Mouse (Mus musculus) embryonic facial prominence, embryonic 15.5 days (tissue): ENCODE data around the gene Fam71e1. TPM values are rescaled to one million over a fixed set of nuclear protein-coding genes. Genes with fewer than 3 reads are reported as not detected.
A peak's percentile ranks its signal among the peaks of the same experiment; 100 is the strongest.

Experiments used
- ATAC-seq: fragments of 200-750 bp; cut with Nextera tagmentation; 2 replicates; pipeline ENCODE4 v1.8.0; 2017; ENCODE audit warnings: low read depth, moderate TSS enrichment; ENCODE audit not compliant: insufficient number of reproducible peaks, low FRiP score, low TSS enrichment
- H3K27ac ChIP-seq: fragments of 300-500 bp; sonication (generic); replicated peaks from 2 replicates; pipeline ENCODE4 v1.5.1; 2015; ENCODE audit warnings: mild to moderate bottlenecking, inconsistent platforms
- H3K27me3 ChIP-seq: fragments of 300-500 bp; sonication (generic); 2 replicates; pipeline ENCODE4 v1.6.1; 2015; ENCODE audit warnings: inconsistent platforms
- H3K36me3 ChIP-seq: fragments of 300-500 bp; sonication (generic); 2 replicates; pipeline ENCODE4 v1.6.1; 2015; ENCODE audit warnings: mild to moderate bottlenecking, inconsistent platforms
- H3K4me1 ChIP-seq: fragments of 300-500 bp; sonication (generic); 2 replicates; pipeline ENCODE4 v1.6.1; 2015; ENCODE audit warnings: inconsistent platforms
- H3K4me2 ChIP-seq: fragments of 300-500 bp; sonication (generic); replicated peaks from 2 replicates; pipeline ENCODE4 v1.6.1; 2015; ENCODE audit warnings: mild to moderate bottlenecking, inconsistent platforms
- H3K4me3 ChIP-seq: fragments of 300-500 bp; sonication (generic); replicated peaks from 2 replicates; pipeline ENCODE4 v1.5.1; 2015; ENCODE audit warnings: mild to moderate bottlenecking, inconsistent platforms
- H3K9ac ChIP-seq: fragments of 300-500 bp; sonication (generic); 2 replicates; pipeline ENCODE4 v1.6.1; 2015; ENCODE audit warnings: inconsistent platforms
- H3K9me3 ChIP-seq: fragments of 300-500 bp; sonication (generic); replicated peaks from 2 replicates; pipeline ENCODE4 v1.6.1; 2016; ENCODE audit warnings: inconsistent platforms
- WGBS: fragments of 180-500 bp; shearing (Covaris S2); methylation state at CpG from one replicate; pipeline ENCODE4 v1.1.7; 2015; 5-methylcytosine and 5-hydroxymethylcytosine counted together
- polyA plus RNA-seq: library from polyadenylated mRNA; unstranded; fragments of >200 nt; fragmentation: Nextera tagmentation; extraction: Ambion mirVana; gene quantifications from 2 replicates; pipeline ENCODE4 v1.2.1, GENCODE M21; 2015

Fam71e1 gene
- polyA plus RNA-seq, 1 experiment from 2014 or later, result 14.7 TPM

- no peak within 1 kb of the TSS for H3K4me2 ChIP-seq
- H3K4me1 ChIP-seq, result peaks cover 25% of the 10 kb centered on the region
- no peaks in the 10 kb centered on the region for H3K9me3 ChIP-seq
- H3K36me3 ChIP-seq, result peaks cover 4% of the 10 kb centered on the region
- H3K9ac ChIP-seq, result no peak within 1 kb of the TSS
- H3K27ac ChIP-seq, result no peak within 1 kb of the TSS
- H3K27me3 ChIP-seq, result peaks cover 45% of the 10 kb centered on the region
- no peak for ATAC-seq
- 65% methylated on average over 2 of the region's 2 CpGs for WGBS
- H3K4me3 ChIP-seq, result no peak within 1 kb of the TSS
Measured at GRCm38 (mm10) chr7:44465111-44465510, 31.3 kb upstream of the Fam71e1 start, which contains the start of gene Aspdh. Aspdh (plus strand) TSS chr7:44465391.

- Histone ChIP-seq H3K4me1 (peaks cover 25% of the 10 kb centered on the region), H3K27me3 (peaks cover 34% of the 10 kb centered on the region), H3K9me3 (no peaks in the 10 kb centered on the region), H3K9ac (no peak overlapping the region), H3K36me3 (peaks cover 4% of the 10 kb centered on the region), H3K4me2 (no peak overlapping the region), H3K27ac (no peak overlapping the region), H3K4me3 (no peak overlapping the region)
- 71% methylated on average over 10 of the region's 10 CpGs for WGBS
- ATAC-seq, result no peak
Measured at GRCm38 (mm10) chr7:44466006-44466887, 30.1 kb upstream of the Fam71e1 start.

- H3K27ac ChIP-seq, result no peak overlapping the region
- peak overlapping the region; percentile 61 for H3K4me2 ChIP-seq
- H3K9me3 ChIP-seq, result no peaks in the 10 kb centered on the region
- peaks cover 28% of the 10 kb centered on the region for H3K4me1 ChIP-seq
- ATAC-seq, result no peak
- H3K4me3 ChIP-seq, result peak overlapping the region; percentile 86; the same call in 1 of the 2 replicates
- H3K27me3 ChIP-seq, result peaks cover 27% of the 10 kb centered on the region
- H3K36me3 ChIP-seq, result peaks cover 4% of the 10 kb centered on the region; the same call in 1 of the 2 replicates
- WGBS, result 84% methylated on average over 16 of the region's 16 CpGs
- no peak overlapping the region for H3K9ac ChIP-seq
Measured at GRCm38 (mm10) chr7:44466888-44467311, 29.5 kb upstream of the Fam71e1 start.

- Histone ChIP-seq H3K27ac (peak within 1 kb of the TSS; percentile 85), H3K9ac (peak within 1 kb of the TSS; percentile 82), H3K27me3 (peaks cover 17% of the 10 kb centered on the region), H3K4me2 (peak within 1 kb of the TSS; percentile 61), H3K4me1 (peaks cover 31% of the 10 kb centered on the region), H3K4me3 (peak within 1 kb of the TSS; percentile 86), H3K9me3 (no peaks in the 10 kb centered on the region), H3K36me3 (peaks cover 4% of the 10 kb centered on the region; the same call in 1 of the 2 replicates)
- ATAC-seq, result peak; percentile 92
- under 1% methylated on average over 42 of the region's 42 CpGs for WGBS
Measured at GRCm38 (mm10) chr7:44467811-44468411, 28.5 kb upstream of the Fam71e1 start, which contains the start of gene Josd2. Josd2 (plus strand) TSS chr7:44467980.

GRCm38 (mm10) chr7:44468644-44469285 lies 27.6 kb upstream of the Fam71e1 start:
- Histone ChIP-seq H3K36me3 (peaks cover 4% of the 10 kb centered on the region; the same call in 1 of the 2 replicates), H3K27ac (no peak overlapping the region), H3K4me1 (peaks cover 36% of the 10 kb centered on the region), H3K4me3 (peak overlapping the region; percentile 86), H3K4me2 (peak overlapping the region; percentile 61), H3K9me3 (no peaks in the 10 kb centered on the region), H3K9ac (peak overlapping the region; percentile 82), H3K27me3 (peaks cover 12% of the 10 kb centered on the region)
- ATAC-seq, result no peak
- 63% methylated on average over 15 of the region's 15 CpGs for WGBS

- Histone ChIP-seq H3K9me3 (no peaks in the 10 kb centered on the region), H3K27me3 (peaks cover 11% of the 10 kb centered on the region), H3K4me2 (no peak overlapping the region), H3K27ac (no peak overlapping the region), H3K4me3 (no peak overlapping the region), H3K4me1 (peaks cover 43% of the 10 kb centered on the region), H3K36me3 (peaks cover 4% of the 10 kb centered on the region; the same call in 1 of the 2 replicates), H3K9ac (no peak overlapping the region)
- ATAC-seq, result no peak
- WGBS, result 89% methylated on average over 16 of the region's 16 CpGs
Measured at GRCm38 (mm10) chr7:44469677-44470675, 26.4 kb upstream of the Fam71e1 start.

GRCm38 (mm10) chr7:44470696-44471612 lies 25.4 kb upstream of the Fam71e1 start:
- peak overlapping the region; percentile 8; the same call in 1 of the 2 replicates for H3K27ac ChIP-seq

GRCm38 (mm10) chr7:44471880-44472557 lies 24.4 kb upstream of the Fam71e1 start:
- peaks cover 24% of the 10 kb centered on the region for H3K27me3 ChIP-seq
- H3K4me1 ChIP-seq, result peaks cover 45% of the 10 kb centered on the region
- peak overlapping the region; percentile 51; the same call in 1 of the 2 replicates for H3K27ac ChIP-seq
- ATAC-seq, result peak; percentile 12; the same call in 1 of the 2 replicates
- peaks cover 4% of the 10 kb centered on the region; the same call in 1 of the 2 replicates for H3K36me3 ChIP-seq
- no peaks in the 10 kb centered on the region for H3K9me3 ChIP-seq
- no peak overlapping the region for H3K4me2 ChIP-seq
- WGBS, result 29% methylated on average over 6 of the region's 6 CpGs
- H3K9ac ChIP-seq, result no peak overlapping the region
- H3K4me3 ChIP-seq, result no peak overlapping the region

More at GRCm38 (mm10) chr7:44470696-44471612, 25.4 kb upstream of the Fam71e1 start:
- Histone ChIP-seq H3K4me3 (no peak overlapping the region), H3K4me1 (peaks cover 47% of the 10 kb centered on the region), H3K9ac (no peak overlapping the region), H3K4me2 (no peak overlapping the region), H3K36me3 (peaks cover 4% of the 10 kb centered on the region; the same call in 1 of the 2 replicates), H3K9me3 (no peaks in the 10 kb centered on the region), H3K27me3 (peaks cover 19% of the 10 kb centered on the region)
- 80% methylated on average over 16 of the region's 16 CpGs for WGBS
- no peak for ATAC-seq

- no peak overlapping the region for H3K4me3 ChIP-seq
- H3K4me1 ChIP-seq, result peaks cover 41% of the 10 kb centered on the region
- peak overlapping the region; percentile 51; the same call in 1 of the 2 replicates for H3K27ac ChIP-seq
- H3K27me3 ChIP-seq, result peaks cover 26% of the 10 kb centered on the region
- H3K9ac ChIP-seq, result no peak overlapping the region
- peak; percentile 1; the same call in 1 of the 2 replicates for ATAC-seq
- 0% methylated on average over 1 of the region's 1 CpGs for WGBS
- peaks cover 4% of the 10 kb centered on the region; the same call in 1 of the 2 replicates for H3K36me3 ChIP-seq
- H3K9me3 ChIP-seq, result no peaks in the 10 kb centered on the region
- no peak overlapping the region for H3K4me2 ChIP-seq
Measured at GRCm38 (mm10) chr7:44472558-44472885, 23.9 kb upstream of the Fam71e1 start.
